Comparison of ENCODE assay signal across 23 mouse cellular contexts in the genomic region with DNA sequence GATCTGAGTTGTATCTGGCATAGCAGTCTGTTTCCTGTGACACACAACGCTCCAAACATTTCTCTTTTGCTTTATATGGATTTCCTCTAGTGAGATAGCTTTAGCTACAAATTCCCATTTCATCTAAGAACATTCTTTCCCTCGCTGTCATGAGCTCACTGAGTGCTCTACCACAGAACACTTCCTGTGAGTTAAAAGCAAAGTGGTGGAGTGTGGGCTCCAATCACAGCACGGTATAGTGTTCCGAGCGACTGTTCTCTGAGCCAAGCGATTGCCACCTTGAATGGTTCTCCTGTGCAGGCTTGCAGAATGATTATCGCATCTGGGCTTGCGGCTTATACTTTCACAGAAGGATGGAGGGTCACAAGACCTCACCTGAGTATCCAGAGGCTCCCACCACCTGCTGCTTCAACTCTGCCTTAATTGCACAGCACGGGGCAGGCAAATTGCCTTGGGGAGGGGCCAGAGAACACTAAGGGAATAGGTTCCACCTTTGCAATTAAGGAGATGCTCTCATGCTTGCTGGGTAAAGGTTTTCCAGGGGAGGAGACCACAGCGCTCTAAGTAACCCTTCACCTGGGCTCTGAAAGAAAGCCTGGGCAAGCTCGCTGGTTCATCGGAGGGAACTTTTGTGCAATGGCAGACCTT.
DNase-seq lines count a peak whose midpoint lies in the region; ATAC-seq and TF ChIP-seq lines count a peak whose summit lies in the region.
"Had no signal": no experiment of that assay in that cellular context is flagged by ENCODE, and none has a peak within 500 bp of the region (broad histone marks: within the 10 kb centered on the region; RNA-seq: fewer than 3 reads in every experiment).

No protein-coding gene starts in this region.

- no peaks in the 10 kb centered on the region for H3K9me3 ChIP-seq in embryonic facial prominence, embryonic 15.5 days (replicated peaks)
- H3K9me3 ChIP-seq in midbrain, embryonic 14.5 days (ENCODE audit: control insufficient read depth, low read length), result no peaks in the 10 kb centered on the region
- H3K9me3 ChIP-seq: heart, embryonic 12.5 days; hindbrain, embryonic 12.5 days had no signal

- no peaks in the 10 kb centered on the region for H3K27me3 ChIP-seq in thymus, adult 2 months (ENCODE audit: control insufficient read depth, insufficient read depth, low read length)
- no peaks in the 10 kb centered on the region for H3K27me3 ChIP-seq in embryonic facial prominence, embryonic 15.5 days
- H3K27me3 ChIP-seq in midbrain, embryonic 14.5 days (ENCODE audit: control insufficient read depth, insufficient read depth, low read length), result no peaks in the 10 kb centered on the region
- H3K27me3 ChIP-seq: CH12.LX; heart, embryonic 12.5 days; hindbrain, embryonic 12.5 days had no signal

- H3K4me2 ChIP-seq in embryonic facial prominence, embryonic 15.5 days (replicated peaks), result no peak overlapping the region
- no peak overlapping the region for H3K4me2 ChIP-seq in midbrain, embryonic 14.5 days (ENCODE audit: low read length)
- H3K4me2 ChIP-seq: heart, embryonic 12.5 days; hindbrain, embryonic 12.5 days had no signal

- DNase-seq in thymus, postnatal 0 days (ENCODE audit: low spot score), result peak; percentile 16
- no peak for DNase-seq in thymus, adult 2 months
- DNase-seq in T-cell, adult 2 months (ENCODE audit: low spot score), result peak; percentile 16
- DNase-seq in naive thymus-derived CD4-positive, alpha-beta T cell, adult 2 months (ENCODE audit: low read depth), result peak; percentile 49
- no peak for DNase-seq in midbrain, embryonic 14.5 days
- DNase-seq in spleen, adult 12 weeks (ENCODE audit: low spot score), result no peak
- no peak for DNase-seq in cerebellum, postnatal 10 days
- DNase-seq: adrenal gland, adult 2 months; adrenal gland, postnatal 25 days; cerebellum, adult 2 months; cerebellum, postnatal 25 days; gastrocnemius, adult 2 months; gastrocnemius, postnatal 25 days; heart, adult 11 months; heart, postnatal 36 days; kidney, adult 11 months had no signal

- peak; percentile 80 for ATAC-seq in embryonic facial prominence, embryonic 15.5 days (ENCODE audit: insufficient number of reproducible peaks, low FRiP score, low TSS enrichment, low read depth)
- no peak for ATAC-seq in midbrain, embryonic 14.5 days (ENCODE audit: low FRiP score, low TSS enrichment)
- ATAC-seq: forebrain, embryonic 14.5 days; hindbrain, embryonic 16.5 days; Patski had no signal

- no peak overlapping the region for H3K4me3 ChIP-seq in thymus, adult 2 months (ENCODE audit: control insufficient read depth, insufficient read depth, low read length)
- H3K4me3 ChIP-seq in embryonic facial prominence, embryonic 15.5 days (replicated peaks), result no peak overlapping the region
- no peak overlapping the region for H3K4me3 ChIP-seq in midbrain, embryonic 14.5 days (replicated peaks; ENCODE audit: low read depth, low read length)
- H3K4me3 ChIP-seq: gastrocnemius, adult 2 months; heart, embryonic 12.5 days; hindbrain, embryonic 12.5 days had no signal

- H3K27ac ChIP-seq in thymus, adult 2 months (ENCODE audit: control insufficient read depth, insufficient read depth, low read length), result no peak overlapping the region
- H3K27ac ChIP-seq in embryonic facial prominence, embryonic 15.5 days (replicated peaks), result no peak overlapping the region
- H3K27ac ChIP-seq in midbrain, embryonic 14.5 days (replicated peaks; ENCODE audit: low read depth, low read length), result no peak overlapping the region
- H3K27ac ChIP-seq: gastrocnemius, adult 2 months; hindbrain, embryonic 12.5 days had no signal

- H3K4me1 ChIP-seq in thymus, adult 2 months (replicated peaks; ENCODE audit: control insufficient read depth, insufficient read depth, low read length), result peaks cover 3% of the 10 kb centered on the region; the same call in 1 of the 2 replicates
- H3K4me1 ChIP-seq in embryonic facial prominence, embryonic 15.5 days, result no peaks in the 10 kb centered on the region
- H3K4me1 ChIP-seq in midbrain, embryonic 14.5 days (ENCODE audit: control insufficient read depth, insufficient read depth, low read length), result no peaks in the 10 kb centered on the region
- H3K4me1 ChIP-seq: hindbrain, embryonic 12.5 days had no signal

- no peak for TF ChIP-seq CTCF in thymus, adult 2 months (IDR thresholded peaks at IDR 0.05; ENCODE audit: borderline replicate concordance, control insufficient read depth, extremely low read depth, insufficient read depth, low read length, poor library complexity)

- no peak for TF ChIP-seq POLR2A in thymus, adult 2 months (IDR thresholded peaks at IDR 0.05; ENCODE audit: control insufficient read depth, extremely low read depth, insufficient read depth, low read length, poor library complexity)

- no peak overlapping the region for H3K9ac ChIP-seq in embryonic facial prominence, embryonic 15.5 days
- no peak overlapping the region for H3K9ac ChIP-seq in midbrain, embryonic 14.5 days (replicated peaks; ENCODE audit: low read length)
- H3K9ac ChIP-seq: heart, embryonic 12.5 days; hindbrain, embryonic 12.5 days had no signal

- 49% methylated on average over 12 of the region's 12 CpGs for WGBS in thymus, adult 2 months
- WGBS in embryonic facial prominence, embryonic 15.5 days, result 68% methylated on average over 12 of the region's 12 CpGs
- 90% methylated on average over 12 of the region's 12 CpGs for WGBS in midbrain, embryonic 14.5 days

- H3K36me3 ChIP-seq in thymus, adult 2 months (ENCODE audit: control insufficient read depth, insufficient read depth, low read length), result no peaks in the 10 kb centered on the region
- no peaks in the 10 kb centered on the region for H3K36me3 ChIP-seq in embryonic facial prominence, embryonic 15.5 days
- H3K36me3 ChIP-seq in midbrain, embryonic 14.5 days (ENCODE audit: control insufficient read depth, insufficient read depth, low read length), result no peaks in the 10 kb centered on the region
- H3K36me3 ChIP-seq: heart, embryonic 12.5 days; hindbrain, embryonic 12.5 days had no signal

Comparison
In these comparisons a context has a peak if more than half of its experiments do, and no peak if none do; other contexts are left out.
1. DNase-seq: peak in thymus, postnatal 0 days (single experiment), T-cell, adult 2 months (single experiment) and naive thymus-derived CD4-positive, alpha-beta T cell, adult 2 months (single experiment); none in thymus, adult 2 months (single experiment), midbrain, embryonic 14.5 days (single experiment), spleen, adult 12 weeks (single experiment) and cerebellum, postnatal 10 days (0 of 2).